Mouse (Mus musculus): ENCODE data around the gene Gm1123. TPM values are rescaled to one million over a fixed set of nuclear protein-coding genes. Genes with fewer than 3 reads are reported as not detected.

Gm1123 gene
- total RNA-seq (2017): not detected in 2 replicates

- no peak for ATAC-seq (replicated peaks; ENCODE audit: low read depth, poor library complexity, severe bottlenecking)
Observed at GRCm38 (mm10) chr9:99035575-99035974, at the start of gene Gm1123. Gene Gm1123, minus strand, starts transcription at chr9:99035715.

GRCm38 (mm10) chr9:99081718-99082117 is 46.2 kb upstream of the Gm1123 start:
- ATAC-seq (replicated peaks; ENCODE audit: low read depth, poor library complexity, severe bottlenecking): peak; percentile 50

- peak; percentile 95 for ATAC-seq (replicated peaks; ENCODE audit: low read depth, poor library complexity, severe bottlenecking)
Observed at GRCm38 (mm10) chr9:99081308-99081707, 45.8 kb upstream of the Gm1123 start.

GRCm38 (mm10) chr9:99080657-99081056 is 45.1 kb upstream of the Gm1123 start:
- ATAC-seq (replicated peaks; ENCODE audit: low read depth, poor library complexity, severe bottlenecking): 0 out of 2 replicates have a peak, but pooled peaks have one; percentile 23

GRCm38 (mm10) chr9:99074462-99074861 is 38.9 kb upstream of the Gm1123 start:
- ATAC-seq (replicated peaks; ENCODE audit: low read depth, poor library complexity, severe bottlenecking): no peak

- ATAC-seq (replicated peaks; ENCODE audit: low read depth, poor library complexity, severe bottlenecking): peak; percentile 80
Observed at GRCm38 (mm10) chr9:99072538-99072937, 37.0 kb upstream of the Gm1123 start.

GRCm38 (mm10) chr9:99065311-99065710 is 29.8 kb upstream of the Gm1123 start:
- no peak for ATAC-seq (replicated peaks; ENCODE audit: low read depth, poor library complexity, severe bottlenecking)

- peak; percentile 59 for ATAC-seq (replicated peaks; ENCODE audit: low read depth, poor library complexity, severe bottlenecking)
Observed at GRCm38 (mm10) chr9:99064216-99064615, 28.7 kb upstream of the Gm1123 start.

GRCm38 (mm10) chr9:99062544-99062943 is 27.0 kb upstream of the Gm1123 start:
- ATAC-seq (replicated peaks; ENCODE audit: low read depth, poor library complexity, severe bottlenecking): peak; percentile 94

GRCm38 (mm10) chr9:99057751-99058150 is 22.2 kb upstream of the Gm1123 start:
- ATAC-seq (replicated peaks; ENCODE audit: low read depth, poor library complexity, severe bottlenecking): no peak

- ATAC-seq (replicated peaks; ENCODE audit: low read depth, poor library complexity, severe bottlenecking): no peak
Observed at GRCm38 (mm10) chr9:99049760-99050159, 14.2 kb upstream of the Gm1123 start.

- ATAC-seq (replicated peaks; ENCODE audit: low read depth, poor library complexity, severe bottlenecking): no peak
Observed at GRCm38 (mm10) chr9:99048724-99049250, 13.3 kb upstream of the Gm1123 start.

GRCm38 (mm10) chr9:99044761-99045160 is 9.2 kb upstream of the Gm1123 start:
- no peak for ATAC-seq (replicated peaks; ENCODE audit: low read depth, poor library complexity, severe bottlenecking)

GRCm38 (mm10) chr9:99042641-99043040 is 7.1 kb upstream of the Gm1123 start:
- no peak for ATAC-seq (replicated peaks; ENCODE audit: low read depth, poor library complexity, severe bottlenecking)

GRCm38 (mm10) chr9:99041994-99042393 is 6.5 kb upstream of the Gm1123 start:
- ATAC-seq (replicated peaks; ENCODE audit: low read depth, poor library complexity, severe bottlenecking): no peak

- no peak for ATAC-seq (replicated peaks; ENCODE audit: low read depth, poor library complexity, severe bottlenecking)
Observed at GRCm38 (mm10) chr9:99034111-99034510, 1.4 kb downstream of the Gm1123 start.

GRCm38 (mm10) chr9:99032031-99032430 is 3.5 kb downstream of the Gm1123 start:
- no peak for ATAC-seq (replicated peaks; ENCODE audit: low read depth, poor library complexity, severe bottlenecking)

- ATAC-seq (replicated peaks; ENCODE audit: low read depth, poor library complexity, severe bottlenecking): no peak
Observed at GRCm38 (mm10) chr9:99021751-99022150, 13.8 kb downstream of the Gm1123 start.

GRCm38 (mm10) chr9:99021166-99021565 is 14.3 kb downstream of the Gm1123 start:
- no peak for ATAC-seq (replicated peaks; ENCODE audit: low read depth, poor library complexity, severe bottlenecking)

GRCm38 (mm10) chr9:99017679-99018078 is 17.8 kb downstream of the Gm1123 start:
- ATAC-seq (replicated peaks; ENCODE audit: low read depth, poor library complexity, severe bottlenecking): no peak

- ATAC-seq (replicated peaks; ENCODE audit: low read depth, poor library complexity, severe bottlenecking): no peak
Observed at GRCm38 (mm10) chr9:99016759-99017158, 18.8 kb downstream of the Gm1123 start.

GRCm38 (mm10) chr9:99016301-99016700 is 19.2 kb downstream of the Gm1123 start:
- ATAC-seq (replicated peaks; ENCODE audit: low read depth, poor library complexity, severe bottlenecking): no peak

GRCm38 (mm10) chr9:99009898-99010199 is 25.7 kb downstream of the Gm1123 start:
- ATAC-seq (replicated peaks; ENCODE audit: low read depth, poor library complexity, severe bottlenecking): peak; percentile 36; the same call in 1 of the 2 replicates

Data from common myeloid progenitor, adult 5-6 weeks (primary cell).